In the genomic region with DNA sequence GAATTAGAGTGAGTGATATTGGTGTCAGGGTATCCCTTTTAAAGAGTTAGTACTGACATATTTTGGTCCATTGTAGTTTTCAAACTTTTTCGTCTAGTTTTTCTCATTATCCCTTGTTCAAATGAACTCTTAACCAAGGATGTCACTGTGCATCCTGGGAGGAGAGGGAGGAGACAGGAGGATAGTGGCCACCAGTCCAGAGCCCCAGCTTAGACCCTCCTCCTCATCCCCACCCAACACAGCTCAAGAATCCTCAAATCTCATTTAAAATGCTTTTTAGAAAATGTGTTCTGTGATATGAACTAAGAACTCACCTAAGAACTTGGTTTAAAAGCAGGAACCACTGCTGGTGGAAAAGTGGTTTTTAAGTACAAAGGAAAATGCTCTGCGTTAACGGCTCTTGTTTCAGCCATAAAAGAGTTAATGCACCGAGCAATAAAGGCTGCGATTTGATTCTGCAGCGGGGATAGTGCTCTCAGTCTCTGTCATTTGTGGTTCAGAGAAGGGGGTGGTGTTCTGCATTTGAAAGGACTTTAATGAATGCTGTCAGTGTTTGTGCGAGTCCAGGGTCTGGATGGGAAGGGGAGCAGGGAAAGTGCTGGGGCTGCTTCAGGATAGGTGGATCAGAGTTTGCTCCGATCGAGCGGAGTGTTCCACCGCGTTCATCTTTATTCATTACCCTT, we compare ENCODE assay signal across 8 mouse cellular contexts. TPM values are rescaled to one million over a fixed set of nuclear protein-coding genes. Genes with fewer than 3 reads are reported as not detected.
DNase-seq lines count a peak whose midpoint lies in the region; ATAC-seq and TF ChIP-seq lines count a peak whose summit lies in the region.

No protein-coding gene starts in this region.

- H3K4me1 ChIP-seq in heart, embryonic 15.5 days (replicated peaks) = peaks cover 8% of the 10 kb centered on the region; the same call in 1 of the 2 replicates
- peaks cover 3% of the 10 kb centered on the region; the same call in 1 of the 2 replicates for H3K4me1 ChIP-seq in heart, postnatal 0 days (ENCODE audit: control insufficient read depth, insufficient read depth)
- peaks cover 7% of the 10 kb centered on the region; the same call in 1 of the 2 replicates for H3K4me1 ChIP-seq in liver, embryonic 13.5 days (replicated peaks)
- no peaks in the 10 kb centered on the region for H3K4me1 ChIP-seq in stomach, embryonic 16.5 days (ENCODE audit: control insufficient read depth, insufficient read depth, low read length)

- no peaks in the 10 kb centered on the region for H3K9me3 ChIP-seq in heart, embryonic 15.5 days (replicated peaks)
- H3K9me3 ChIP-seq in heart, postnatal 0 days (replicated peaks; ENCODE audit: control insufficient read depth, low read length) = no peaks in the 10 kb centered on the region
- no peaks in the 10 kb centered on the region for H3K9me3 ChIP-seq in liver, embryonic 13.5 days (replicated peaks)
- no peaks in the 10 kb centered on the region for H3K9me3 ChIP-seq in stomach, embryonic 16.5 days (replicated peaks; ENCODE audit: control insufficient read depth, low read length)

- H3K27ac ChIP-seq in heart, embryonic 15.5 days = no peak overlapping the region
- H3K27ac ChIP-seq in heart, postnatal 0 days (ENCODE audit: low read depth) = no peak overlapping the region
- no peak overlapping the region for H3K27ac ChIP-seq in liver, embryonic 13.5 days
- no peak overlapping the region for H3K27ac ChIP-seq in stomach, embryonic 16.5 days (ENCODE audit: low read length)

- 16% methylated on average over 12 of the region's 12 CpGs for WGBS in heart, embryonic 15.5 days
- WGBS in heart, postnatal 0 days = 18% methylated on average over 12 of the region's 12 CpGs
- WGBS in liver, embryonic 13.5 days (ENCODE audit: insufficient replicate concordance) = 34% methylated on average over 12 of the region's 12 CpGs
- 8% methylated on average over 12 of the region's 12 CpGs for WGBS in stomach, embryonic 16.5 days

- no peak for TF ChIP-seq CTCF in heart, postnatal 0 days (IDR thresholded peaks at IDR 0.05; ENCODE audit: low read depth)

- H3K9ac ChIP-seq in heart, embryonic 15.5 days = peak overlapping the region; percentile 40; the same call in 1 of the 2 replicates
- peak overlapping the region; percentile 21; the same call in 1 of the 2 replicates for H3K9ac ChIP-seq in heart, postnatal 0 days (replicated peaks; ENCODE audit: low read depth, low read length)
- H3K9ac ChIP-seq in liver, embryonic 13.5 days = no peak overlapping the region
- H3K9ac ChIP-seq in stomach, embryonic 16.5 days (ENCODE audit: low read length) = peak overlapping the region; percentile 51

- H3K4me2 ChIP-seq in heart, embryonic 15.5 days = peak overlapping the region; percentile 67
- peak overlapping the region; percentile 66 for H3K4me2 ChIP-seq in heart, postnatal 0 days (ENCODE audit: low read depth, low read length)
- H3K4me2 ChIP-seq in liver, embryonic 13.5 days = peak overlapping the region; percentile 32
- H3K4me2 ChIP-seq in stomach, embryonic 16.5 days (ENCODE audit: low read depth, low read length) = peak overlapping the region; percentile 60

- no peak for TF ChIP-seq EP300 in heart, postnatal 0 days (IDR thresholded peaks at IDR 0.05; ENCODE audit: low read depth)

- DNase-seq in heart, adult 8-10 months (ENCODE audit: low spot score) = no peak
- DNase-seq in cerebellum, postnatal 25 days = peak; percentile 34 to 37
- no peak for DNase-seq in heart, postnatal 0 days (ENCODE audit: low spot score)
- no peak for DNase-seq in liver, embryonic 13.5 days
- no peak for DNase-seq in adrenal gland, adult 8-10 months
- no peak for DNase-seq in kidney, adult 18-20 months

- H3K4me3 ChIP-seq in heart, embryonic 15.5 days = peak overlapping the region; percentile 48
- peak overlapping the region; percentile 46 for H3K4me3 ChIP-seq in heart, postnatal 0 days (ENCODE audit: low read depth, low read length)
- H3K4me3 ChIP-seq in liver, embryonic 13.5 days (replicated peaks) = no peak overlapping the region
- H3K4me3 ChIP-seq in stomach, embryonic 16.5 days (replicated peaks; ENCODE audit: low read length) = peak overlapping the region; percentile 40

- H3K36me3 ChIP-seq in heart, embryonic 15.5 days = no peaks in the 10 kb centered on the region
- no peaks in the 10 kb centered on the region for H3K36me3 ChIP-seq in heart, postnatal 0 days (replicated peaks; ENCODE audit: control insufficient read depth, insufficient read depth, low read length)
- H3K36me3 ChIP-seq in liver, embryonic 13.5 days = no peaks in the 10 kb centered on the region
- no peaks in the 10 kb centered on the region for H3K36me3 ChIP-seq in stomach, embryonic 16.5 days (ENCODE audit: control insufficient read depth, insufficient read depth, low read length)

- H3K27me3 ChIP-seq in heart, embryonic 15.5 days = no peaks in the 10 kb centered on the region
- H3K27me3 ChIP-seq in heart, postnatal 0 days (ENCODE audit: control insufficient read depth, insufficient read depth, low read length) = no peaks in the 10 kb centered on the region
- H3K27me3 ChIP-seq in liver, embryonic 13.5 days = no peaks in the 10 kb centered on the region
- H3K27me3 ChIP-seq in stomach, embryonic 16.5 days (ENCODE audit: control insufficient read depth, insufficient read depth, low read length) = no peaks in the 10 kb centered on the region

- no peak for ATAC-seq in heart, embryonic 15.5 days (replicated peaks; ENCODE audit: insufficient number of reproducible peaks, insufficient read depth, low FRiP score, low read depth)
- ATAC-seq in heart, postnatal 0 days (ENCODE audit: insufficient read depth, low read depth) = no peak
- ATAC-seq in liver, embryonic 13.5 days (ENCODE audit: low read depth) = no peak
- ATAC-seq in stomach, embryonic 16.5 days (ENCODE audit: insufficient read depth, low FRiP score) = no peak

RNA-seq across cellular contexts. Expression of a gene that starts 23.3 kb away (rescaled TPM):
- 11.9 and 13.8 TPM in 2 replicates for polyA plus RNA-seq in heart, embryonic 15.5 days (2015; fragmentation: Nextera tagmentation; extraction: Ambion mirVana)
- total RNA-seq in heart, adult 8-10 months (2022) = 10 to 100 TPM; 13.0 to 16.0 (median 13.4) TPM
- total RNA-seq in heart, postnatal 0 days (2014; rRNA removed; ENCODE audit: low replicate concordance) = 7.9 and 10.0 TPM in 2 replicates
- polyA plus RNA-seq in heart, postnatal 0 days (2015; fragmentation: Nextera tagmentation; extraction: Ambion mirVana) = 9.7 and 10.1 TPM in 2 replicates
- polyA plus RNA-seq in liver, embryonic 13.5 days (2015; fragmentation: Nextera tagmentation; extraction: Ambion mirVana) = 3.9 and 4.4 TPM in 2 replicates
- 7.2 and 8.5 TPM in 2 replicates for polyA plus RNA-seq in stomach, embryonic 16.5 days (2015; fragmentation: Nextera tagmentation; extraction: Ambion mirVana)
- total RNA-seq in adrenal gland, adult 8-10 months (2022) = 10 to 100 TPM; 46.6 to 96.0 (median 72.1) TPM

RNA-seq across cellular contexts. Expression of a gene that starts 38.7 kb away (rescaled TPM):
- 0.44 TPM in 1 of 2 replicates, not detected in the other for polyA plus RNA-seq in heart, embryonic 15.5 days (2015; fragmentation: Nextera tagmentation; extraction: Ambion mirVana)
- under 1 TPM in 1 of 4 experiments, not detected in 3; 0.17 TPM for total RNA-seq in heart, adult 8-10 months (2022)
- total RNA-seq in heart, postnatal 0 days (2014; rRNA removed; ENCODE audit: low replicate concordance) = not detected in 2 replicates
- polyA plus RNA-seq in heart, postnatal 0 days (2015; fragmentation: Nextera tagmentation; extraction: Ambion mirVana) = 0.16 and 0.19 TPM in 2 replicates
- polyA plus RNA-seq in liver, embryonic 13.5 days (2015; fragmentation: Nextera tagmentation; extraction: Ambion mirVana) = 0.44 and 0.55 TPM in 2 replicates
- polyA plus RNA-seq in stomach, embryonic 16.5 days (2015; fragmentation: Nextera tagmentation; extraction: Ambion mirVana) = 1.7 and 1.9 TPM in 2 replicates
- total RNA-seq in adrenal gland, adult 8-10 months (2022) = under 1 TPM; 0.42 to 0.89 (median 0.73) TPM

Comparison
In these comparisons a context has a peak if more than half of its experiments do, and no peak if none do; other contexts are left out.
1. DNase-seq: peak in cerebellum, postnatal 25 days (2 of 2); none in heart, adult 8-10 months (single experiment), heart, postnatal 0 days (single experiment), liver, embryonic 13.5 days (single experiment), adrenal gland, adult 8-10 months (single experiment) and kidney, adult 18-20 months (single experiment).
2. Peak in every context shown above with its lines, with median percentiles within 50 percentile points of each other: H3K4me2 ChIP-seq.